Mouse (Mus musculus) stomach, postnatal 0 days (tissue): Measurements from ENCODE around the gene Pigg.

ENCODE experiments used
- CTCF ChIP-seq: IDR thresholded peaks from 2 replicates; pipeline ENCODE4 v1.5.1; 2016; ENCODE audit warnings: antibody characterized with exemption, low read depth, mild to moderate bottlenecking, moderate library complexity
- EP300 ChIP-seq: optimal IDR thresholded peaks from 2 replicates; pipeline ENCODE3; 2016; ENCODE audit warnings: antibody characterized with exemption

- no peak for TF ChIP-seq CTCF
- TF ChIP-seq EP300 = no peak
Measured at GRCm38 (mm10) chr5:108388201-108388600, 75.8 kb downstream of the Pigg start, which contains the start of gene Pde6b.
